In the genomic region with DNA sequence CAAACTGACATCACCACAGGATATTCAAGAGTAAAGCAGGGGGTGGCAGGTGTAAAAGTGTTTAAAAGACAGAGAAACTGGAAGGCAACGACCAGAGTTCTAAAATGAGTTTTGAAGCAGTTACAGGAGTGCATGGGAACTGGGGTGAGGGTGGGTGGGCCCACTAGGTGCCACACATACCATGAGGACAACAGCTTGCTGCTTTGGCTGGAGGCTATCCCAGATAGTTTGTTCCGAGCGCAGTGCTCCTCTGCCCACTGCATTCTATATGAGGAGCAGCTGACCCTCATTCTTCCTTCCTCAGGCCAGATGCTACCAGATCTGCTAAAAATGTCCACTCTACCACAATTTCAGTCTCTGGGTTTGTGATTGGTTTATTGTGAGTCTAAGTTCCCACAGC, we compare ENCODE assay signal across 14 mouse cellular contexts.
"Had no signal": no experiment of that assay in that cellular context is flagged by ENCODE, and none has a peak within 500 bp of the region (broad histone marks: within the 10 kb centered on the region; RNA-seq: fewer than 3 reads in every experiment).

No protein-coding gene starts in this region.

- DNase-seq: kidney, adult 18-20 months; kidney, adult 9 months; kidney, postnatal 14 days; kidney, postnatal 4 days; layer of hippocampus, adult 9-11 months; liver; lung, adult 2 months; lung, postnatal 14 days; lung, postnatal 4 days; right cerebral cortex, postnatal 14 days; spleen, adult 18-20 months; thymus, adult 2 months; thymus, postnatal 14 days; thymus, postnatal 4 days had no signal
